Mouse (Mus musculus) myocyte (in vitro differentiated cells): Measurements from ENCODE around the gene Fkbp8.

Experiments
- E2F4 ChIP-seq: IDR thresholded peaks from one replicate; pipeline ENCODE4 v1.6.1; 2011; ENCODE audit warnings: mild to moderate bottlenecking, control low read depth, moderate library complexity; ENCODE audit not compliant: insufficient read depth
- MAX ChIP-seq: IDR thresholded peaks from one replicate; pipeline ENCODE4 v1.6.1; 2011; ENCODE audit warnings: low read depth, mild to moderate bottlenecking, control low read depth
- MYOD1 ChIP-seq, 3 experiments: IDR thresholded peaks; one replicate each; pipeline ENCODE4 v1.6.1; 2011; ENCODE audit warnings: control low read depth in 2 of 3, low read depth in 2 of 3, mild to moderate bottlenecking in 2 of 3, moderate library complexity in 1 of 3; ENCODE audit not compliant: insufficient read length in 2 of 3, control insufficient read depth in 1 of 3
- MYOG ChIP-seq, 3 experiments: IDR thresholded peaks; one replicate each; pipeline ENCODE4 v1.6.1; 2011; ENCODE audit warnings: control low read depth in 2 of 3, low read depth in 2 of 3, mild to moderate bottlenecking in 2 of 3; ENCODE audit not compliant: insufficient read length in 2 of 3, control insufficient read depth in 1 of 3, insufficient read depth in 1 of 3
- POLR2A ChIP-seq: IDR thresholded peaks from one replicate; pipeline ENCODE4 v1.6.1; 2011; ENCODE audit warnings: low read depth, mild to moderate bottlenecking, control low read depth, moderate library complexity; ENCODE audit not compliant: insufficient read length
- POLR2AphosphoS2 ChIP-seq: IDR thresholded peaks from one replicate; pipeline ENCODE4 v1.6.1; 2011; ENCODE audit warnings: low read depth, control low read depth; ENCODE audit not compliant: insufficient read length
- USF1 ChIP-seq: IDR thresholded peaks from one replicate; pipeline ENCODE4 v1.6.1; 2011; ENCODE audit warnings: low read depth, mild to moderate bottlenecking, control low read depth, moderate library complexity

DNA sequence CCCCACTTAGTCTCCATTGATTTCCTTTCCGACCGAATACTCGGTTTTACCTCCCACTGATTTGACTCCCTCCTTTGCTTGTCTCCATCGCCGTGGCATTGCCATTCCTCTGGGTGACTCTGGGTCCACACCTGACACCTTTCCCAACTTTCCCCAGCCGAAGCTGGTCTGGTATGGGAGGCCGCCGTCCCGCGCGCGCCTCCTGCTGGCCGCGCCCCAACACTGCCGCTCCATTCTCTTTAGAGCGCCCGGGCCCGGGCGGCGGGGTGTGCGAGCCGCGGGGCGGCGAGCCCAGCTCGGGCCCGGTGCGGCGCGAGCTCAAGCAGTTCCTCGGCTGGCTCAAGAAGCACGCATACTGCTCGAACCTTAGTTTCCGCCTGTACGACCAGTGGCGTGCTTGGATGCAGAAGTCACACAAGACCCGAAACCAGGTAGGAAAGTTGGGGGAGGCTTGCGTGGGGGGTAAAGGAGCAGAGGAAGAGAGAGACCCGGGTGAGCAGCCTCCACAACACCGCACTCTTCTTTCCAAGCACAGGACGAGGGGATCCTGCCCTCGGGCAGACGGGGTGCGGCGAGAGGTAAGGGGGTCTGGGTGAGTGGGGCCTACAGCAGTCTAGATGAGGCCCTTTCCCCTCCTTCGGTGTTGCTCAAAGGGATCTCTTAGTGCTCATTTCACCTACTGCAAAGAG lies 24.3 kb upstream of the Fkbp8 start:
- TF ChIP-seq POLR2AphosphoS2 (no peak), USF1 (no peak), MYOD1 (IDR thresholded peaks at IDR 0.05; ENCODE audit: control insufficient read depth in 1 of 3, insufficient read length in 2 of 3, low read depth in 2 of 3) (no peak), POLR2A (peak; percentile 16), MYOG (IDR thresholded peaks at IDR 0.05; ENCODE audit: control insufficient read depth in 1 of 3, insufficient read depth in 1 of 3, insufficient read length in 2 of 3, low read depth in 2 of 3) (no peak), MAX (no peak), E2F4 (no peak)
